Mouse (Mus musculus) bone marrow, adult 2 months (tissue): ENCODE data around the gene Abo.

Source experiments
- CTCF ChIP-seq: fragments of 200-500 bp; IDR thresholded peaks from 2 replicates; pipeline ENCODE4 v1.5.1; 2011; ENCODE audit warnings: low read length, control low read depth; ENCODE audit not compliant: control insufficient read depth, insufficient read depth
- POLR2A ChIP-seq: fragments of 200-500 bp; IDR thresholded peaks from 2 replicates; pipeline ENCODE4 v1.6.1; 2011; ENCODE audit warnings: low read depth, mild to moderate bottlenecking, control low read depth, low read length, borderline replicate concordance; ENCODE audit not compliant: control insufficient read depth

DNA sequence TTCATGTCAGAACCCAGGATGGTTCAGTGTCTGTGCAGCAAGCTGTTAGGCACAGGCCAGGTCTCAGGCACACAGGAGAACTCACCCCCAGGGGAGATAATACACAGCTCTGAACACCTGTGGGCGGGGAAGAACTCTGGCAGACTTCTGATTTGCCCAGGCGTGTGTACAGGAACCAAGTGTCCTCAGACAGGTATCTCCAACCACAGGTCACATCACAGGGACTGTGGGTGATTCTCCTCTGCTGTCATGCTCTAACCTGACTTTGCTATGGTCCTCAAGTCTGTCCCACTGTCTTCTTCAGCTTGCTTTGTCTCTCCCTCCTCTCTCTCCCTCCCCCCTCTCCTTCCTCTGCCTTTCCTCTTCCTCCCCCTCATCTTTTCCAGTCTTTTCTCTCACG, at the start of gene Abo:
- TF ChIP-seq CTCF (no peak), POLR2A (no peak)
